Mouse (Mus musculus) WW6 (cell line): ENCODE data around the gene Elk4.
A peak's percentile ranks its signal among the peaks of the same experiment; 100 is the strongest.

ENCODE experiments used
- DNase-seq: peaks from one replicate; pipeline ENCODE4 v3.0.0-alpha.2; 2013; ENCODE audit warnings: low read depth, low spot score

The Elk4 gene

DNA sequence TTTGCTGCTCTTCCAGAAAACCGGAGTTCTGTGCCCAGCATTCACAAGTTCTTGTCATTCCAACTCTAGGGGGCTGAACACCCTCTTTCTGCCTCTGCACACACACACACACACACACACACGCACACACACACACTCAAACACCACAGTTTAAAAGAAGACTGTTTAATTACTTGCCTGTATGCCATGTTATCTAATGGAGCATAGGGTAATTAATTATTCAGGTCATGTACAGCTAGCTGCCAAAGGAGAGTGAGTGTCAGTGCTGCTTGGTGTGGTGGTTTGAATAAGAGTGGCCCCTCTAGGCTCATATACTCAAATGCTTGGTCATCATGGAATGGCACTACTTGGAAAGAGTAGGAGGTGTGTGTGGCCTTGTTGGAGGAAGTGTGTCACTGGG lies 23.6 kb upstream of the Elk4 start:
- DNase-seq, result no peak

DNA sequence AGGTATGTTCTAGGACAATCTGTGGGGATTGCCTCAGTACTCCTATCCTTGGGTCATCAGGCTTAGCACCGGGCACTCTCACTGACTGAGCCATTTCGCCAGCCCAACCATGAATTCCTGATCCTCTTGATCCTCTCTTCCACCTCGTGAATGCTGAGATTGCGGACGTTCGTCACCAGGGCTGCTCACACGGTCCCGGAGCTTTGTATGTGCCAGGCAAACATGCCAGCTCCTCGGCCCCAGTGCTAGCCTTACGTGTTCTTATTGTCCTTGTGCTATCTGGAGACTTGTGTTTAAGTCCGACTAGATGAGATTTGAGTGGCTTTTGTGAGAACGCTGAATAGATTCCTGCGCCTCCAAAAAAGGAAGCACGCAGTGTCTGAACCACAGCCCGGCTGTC lies 20.0 kb upstream of the Elk4 start:
- DNase-seq, result no peak

DNA sequence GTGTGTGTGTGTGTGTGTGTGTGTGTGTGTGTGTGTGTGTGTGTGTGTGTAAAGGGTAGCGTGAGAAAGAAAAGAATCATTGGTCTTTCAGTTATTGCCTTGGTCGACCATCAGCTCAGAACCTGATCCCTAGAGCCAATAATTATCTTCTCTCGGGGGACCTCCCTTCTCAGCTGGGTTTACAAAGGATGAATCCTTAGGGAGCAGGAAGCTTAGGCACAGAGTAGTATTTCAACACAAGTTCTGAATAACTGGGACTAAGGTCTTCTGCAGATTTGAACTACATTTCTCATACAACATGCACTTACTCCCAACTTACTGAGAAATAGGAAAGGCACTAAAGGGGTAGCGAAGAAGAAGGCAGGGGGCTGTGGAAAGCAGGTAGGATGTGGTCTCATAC lies 17.9 kb upstream of the Elk4 start:
- DNase-seq, result no peak

DNA sequence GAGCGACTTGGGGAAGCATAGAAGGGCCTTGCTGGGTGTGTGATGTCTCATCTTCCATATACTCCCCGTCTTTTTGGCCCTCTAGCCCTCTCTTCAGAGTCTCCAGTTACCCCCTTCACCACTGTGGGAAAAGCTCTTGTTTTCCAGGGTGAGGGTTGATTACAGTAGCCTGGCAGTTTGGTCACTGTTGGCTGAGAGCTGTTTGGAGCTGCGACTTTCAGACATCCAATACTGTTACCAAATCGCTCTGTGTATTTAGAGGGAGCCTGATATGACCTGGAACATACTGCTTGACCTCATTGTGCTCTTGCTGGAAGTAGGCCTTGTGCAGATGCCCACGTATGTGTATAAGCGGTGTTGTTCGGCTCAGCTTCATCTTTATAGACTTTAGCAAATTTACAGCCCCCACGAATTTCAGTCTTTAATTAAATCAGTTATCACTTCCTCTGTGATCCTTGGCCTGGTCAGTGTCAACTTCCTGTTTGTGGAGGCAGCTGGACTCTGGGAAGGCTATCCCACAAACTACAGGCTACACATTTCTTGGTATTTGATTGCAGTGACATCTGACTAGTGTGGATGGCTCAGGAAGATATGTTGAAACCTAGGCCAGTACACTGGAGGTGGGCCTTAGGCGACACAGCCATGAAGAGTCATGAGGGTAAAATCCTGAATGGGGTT lies 17.2 kb upstream of the Elk4 start:
- DNase-seq, result no peak

DNA sequence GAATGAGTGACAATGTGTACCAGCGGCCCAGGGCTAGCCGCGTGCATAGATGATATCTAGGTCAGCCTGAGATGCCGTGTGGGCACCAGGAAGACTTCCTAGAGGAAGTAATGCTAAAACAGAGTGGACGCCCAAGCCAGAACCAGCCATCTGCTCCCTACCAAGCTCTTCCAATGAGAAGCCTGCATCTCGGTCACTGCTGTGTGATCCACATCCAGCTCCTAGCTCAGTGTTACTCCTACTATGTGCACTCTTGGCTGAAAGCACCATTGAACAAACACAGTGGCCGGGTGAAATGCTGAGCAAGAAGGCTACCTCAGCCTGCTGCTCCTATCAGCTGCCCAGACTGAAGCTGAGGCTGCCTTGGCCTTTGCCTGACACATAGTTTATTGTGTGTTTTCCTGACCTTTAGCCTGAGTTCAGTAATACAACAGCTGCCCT lies 14.8 kb upstream of the Elk4 start:
- no peak for DNase-seq

DNA sequence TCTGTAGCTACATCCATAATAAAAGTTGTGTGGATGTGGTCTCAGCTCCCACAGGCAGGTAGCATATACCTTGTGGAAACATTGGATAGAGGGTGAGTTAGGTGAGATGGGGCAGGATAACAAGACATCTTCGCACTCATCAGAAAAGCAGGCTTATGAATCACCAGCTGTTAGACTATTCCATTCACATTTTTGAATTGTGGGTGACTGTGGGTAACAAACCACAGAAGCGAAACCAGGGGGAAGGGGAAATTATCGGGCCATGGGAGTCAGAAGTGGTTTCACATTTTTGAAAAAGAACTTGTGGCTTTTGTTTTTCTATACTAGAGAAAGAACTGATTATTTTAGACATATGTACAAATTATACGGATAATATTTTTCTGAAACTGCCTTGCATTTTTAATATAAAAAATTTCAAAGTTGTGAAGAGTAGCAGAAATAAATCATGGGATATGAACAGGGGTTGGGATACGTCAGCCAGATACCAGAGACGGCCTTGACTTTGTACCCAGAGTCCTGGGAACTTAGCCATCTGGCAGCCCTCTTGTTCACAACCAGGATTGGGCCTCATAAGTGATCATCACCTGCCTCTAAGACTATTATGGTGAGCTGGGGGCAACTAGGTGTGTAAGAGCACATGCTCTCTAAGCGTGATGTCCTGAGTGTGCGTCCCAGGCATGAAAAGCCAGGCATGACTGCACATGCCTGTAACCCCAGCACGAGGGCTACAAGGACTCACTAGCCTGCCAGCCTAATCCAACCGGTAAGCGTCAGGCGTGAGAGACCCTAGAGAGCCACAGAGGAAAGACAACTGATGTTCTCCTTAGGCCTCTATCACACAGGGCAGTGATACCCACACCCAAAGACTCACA lies 14.0 kb upstream of the Elk4 start:
- DNase-seq, result no peak

DNA sequence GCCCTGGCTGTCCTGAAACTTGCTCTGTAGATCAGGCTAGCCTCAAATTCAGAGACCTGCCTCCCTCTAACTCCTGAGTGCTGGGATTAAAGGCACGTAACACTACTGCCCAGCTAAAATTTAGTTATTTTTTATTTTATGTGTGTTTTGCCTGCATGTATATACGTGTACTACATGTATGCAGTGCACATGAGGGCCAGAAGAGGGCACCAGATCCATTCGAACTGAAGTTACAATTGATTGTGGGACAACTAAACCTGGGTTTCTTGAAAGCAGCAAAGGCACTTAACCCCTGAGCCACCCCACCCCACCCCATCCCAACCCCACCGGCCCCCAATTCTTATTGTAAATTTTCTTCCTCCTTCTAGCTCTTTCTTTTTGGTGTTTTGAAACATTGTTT lies 12.3 kb upstream of the Elk4 start:
- no peak for DNase-seq

DNA sequence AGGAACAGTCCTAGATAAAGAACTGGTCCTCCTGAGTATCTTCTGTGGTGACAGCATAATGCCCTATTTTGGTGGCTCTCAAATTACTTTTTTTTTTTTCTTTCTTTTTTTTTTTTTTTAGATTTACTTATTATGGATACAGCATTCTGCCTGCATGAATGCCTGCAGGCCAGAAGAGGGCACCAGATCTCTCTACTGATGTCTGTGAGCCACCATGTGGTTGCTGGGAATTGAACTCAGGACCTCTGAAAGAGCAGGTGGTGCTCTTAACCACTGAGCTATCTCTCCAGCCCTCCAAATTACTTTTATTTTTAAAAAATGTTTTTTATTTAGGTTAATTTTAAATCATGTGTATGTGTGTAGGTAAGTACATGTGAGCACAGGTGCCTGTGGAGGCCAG lies 6.9 kb upstream of the Elk4 start:
- DNase-seq, result no peak

DNA sequence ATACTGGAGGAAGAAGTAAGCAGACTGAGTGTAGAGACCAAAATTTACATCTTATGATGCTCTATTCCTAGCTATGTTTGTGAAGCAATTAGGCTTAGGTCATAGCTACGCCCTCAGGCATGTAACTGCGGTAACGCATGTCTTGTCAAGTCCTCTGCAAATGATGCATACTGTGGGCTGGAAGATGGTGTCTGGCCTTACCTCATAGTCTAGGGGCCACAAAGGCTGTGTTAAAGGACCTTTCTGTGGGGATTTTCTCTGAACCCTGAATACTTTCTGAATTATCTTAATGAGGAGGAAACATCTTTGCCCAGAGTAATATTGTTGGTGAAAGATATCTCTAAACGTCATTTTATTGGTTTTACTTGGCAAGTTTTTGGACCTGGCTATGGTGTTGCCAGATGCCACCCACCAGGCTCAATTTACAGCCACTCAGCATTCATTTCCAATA lies 5.5 kb upstream of the Elk4 start:
- no peak for DNase-seq

DNA sequence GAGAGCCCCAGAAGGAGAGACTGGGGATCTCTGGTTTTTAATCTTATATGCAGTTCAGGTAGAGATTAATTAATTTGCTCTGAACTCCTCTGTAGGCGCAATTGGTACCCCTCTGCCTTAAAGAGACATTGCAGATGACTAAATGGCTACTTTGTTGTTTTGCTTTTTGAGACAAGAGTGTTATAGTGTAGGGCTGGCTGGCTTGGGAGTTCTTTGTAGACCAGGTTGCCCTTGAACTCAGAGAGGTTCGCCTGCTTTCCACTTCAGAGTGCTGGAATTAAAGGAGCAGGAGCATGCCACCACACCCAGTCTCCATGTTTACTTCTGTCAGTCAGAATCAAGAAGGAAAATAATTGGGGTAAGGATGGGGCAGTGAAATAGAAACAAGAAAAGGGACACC lies 4.3 kb upstream of the Elk4 start:
- no peak for DNase-seq

DNA sequence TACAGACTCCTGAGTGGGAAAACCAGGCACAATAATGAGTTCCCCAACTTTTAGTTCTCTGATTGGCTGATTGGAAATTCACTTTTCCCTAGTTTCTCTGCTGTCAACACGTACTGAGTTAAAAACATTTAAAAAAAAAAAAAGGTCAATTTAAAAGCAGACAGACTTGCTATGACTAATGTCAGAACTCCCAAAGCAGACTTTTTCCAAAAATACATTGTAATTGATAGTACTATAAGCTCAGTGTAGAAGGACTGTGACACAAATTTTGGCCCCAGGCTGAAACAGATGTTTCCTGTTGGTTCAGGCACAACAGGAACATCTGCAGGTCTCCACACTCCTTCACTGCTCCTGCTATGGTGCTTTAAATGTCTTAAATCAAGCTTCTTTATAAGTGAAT lies 3.6 kb upstream of the Elk4 start:
- no peak for DNase-seq

DNA sequence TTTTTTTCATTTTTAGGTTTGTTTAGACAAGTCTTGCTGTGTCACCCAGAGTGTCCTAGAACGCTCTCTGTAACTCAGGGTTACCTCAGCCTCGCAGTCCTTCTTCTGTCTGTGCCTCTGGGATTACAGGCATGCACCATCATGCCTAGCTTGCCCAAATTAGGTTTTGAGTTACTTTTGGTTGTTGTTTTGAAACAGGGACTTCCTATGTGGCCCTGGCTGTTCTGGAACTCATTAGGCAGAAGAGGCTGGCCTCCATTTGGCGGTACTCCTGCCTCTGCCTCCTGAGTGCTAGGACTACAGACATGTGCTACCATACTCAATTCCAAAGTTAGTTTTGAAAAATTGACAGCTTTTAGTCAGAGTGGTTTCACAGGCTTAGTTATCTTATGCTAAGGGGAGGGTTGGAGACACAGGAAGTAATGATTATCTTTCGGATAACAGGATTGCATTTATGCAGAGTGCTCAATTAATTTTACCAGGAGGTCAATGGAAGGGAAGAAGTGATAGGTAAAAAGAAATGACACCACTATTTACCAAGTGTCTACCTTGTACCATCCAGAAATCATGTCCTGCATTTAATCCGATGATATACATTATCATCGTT lies 2.7 kb upstream of the Elk4 start:
- no peak for DNase-seq

DNA sequence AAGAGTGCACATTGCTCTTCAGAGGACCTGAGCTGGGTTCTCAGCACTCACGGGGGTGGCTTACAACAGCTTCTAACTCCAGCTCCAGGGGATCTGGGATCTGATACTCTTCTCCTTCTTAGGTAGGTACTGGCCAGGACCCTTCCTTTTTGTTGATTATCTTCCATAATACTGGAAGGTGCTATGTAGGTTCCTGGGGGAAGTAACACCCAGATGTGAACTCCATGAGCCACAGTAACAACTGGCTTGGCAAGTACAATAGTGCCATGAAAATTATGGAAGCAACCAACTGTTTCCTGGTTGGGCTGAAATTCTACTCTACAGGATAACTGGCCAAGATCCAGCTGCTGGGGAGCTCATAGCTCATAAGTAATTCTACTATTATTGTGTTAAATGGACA lies 1.9 kb upstream of the Elk4 start:
- DNase-seq, result no peak

DNA sequence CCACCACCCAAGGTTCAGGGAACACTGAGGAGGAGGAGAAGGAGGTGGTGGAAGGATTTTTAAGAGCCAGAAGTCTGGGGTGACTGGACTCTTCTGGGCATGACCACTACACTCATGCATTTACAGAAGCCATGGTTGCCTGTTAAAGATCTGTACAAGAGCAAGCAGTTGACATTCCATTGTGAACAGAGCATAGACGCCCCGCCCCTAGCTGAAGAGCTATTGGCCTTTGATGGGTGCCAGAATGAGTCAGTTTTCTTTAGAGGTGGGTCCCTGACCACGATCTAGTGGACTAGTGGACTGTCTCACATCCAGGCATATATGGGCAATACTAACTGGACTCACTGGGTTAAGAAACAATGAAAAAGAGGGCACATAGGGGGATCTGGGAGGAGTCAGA lies 1.4 kb upstream of the Elk4 start:
- DNase-seq, result no peak

DNA sequence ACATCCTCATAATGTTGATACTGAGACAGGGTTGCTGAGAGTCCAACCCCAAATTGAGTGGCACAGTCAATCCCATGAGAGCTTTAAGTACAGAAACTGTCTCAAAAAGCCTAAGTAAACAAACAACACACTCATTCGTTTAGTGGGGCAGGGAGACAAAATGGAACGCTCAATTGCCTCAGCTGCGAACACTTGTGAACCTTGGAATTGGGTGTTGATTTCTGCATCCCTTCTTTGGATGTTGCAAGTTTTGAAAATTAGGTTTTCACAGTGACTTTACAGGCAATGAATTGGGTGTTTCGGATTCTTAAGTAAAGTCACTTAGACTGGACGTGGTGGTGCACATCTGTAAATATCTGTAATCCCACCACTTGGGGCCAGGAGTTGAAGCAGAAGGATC lies 686 bp upstream of the Elk4 start:
- DNase-seq, result no peak

DNA sequence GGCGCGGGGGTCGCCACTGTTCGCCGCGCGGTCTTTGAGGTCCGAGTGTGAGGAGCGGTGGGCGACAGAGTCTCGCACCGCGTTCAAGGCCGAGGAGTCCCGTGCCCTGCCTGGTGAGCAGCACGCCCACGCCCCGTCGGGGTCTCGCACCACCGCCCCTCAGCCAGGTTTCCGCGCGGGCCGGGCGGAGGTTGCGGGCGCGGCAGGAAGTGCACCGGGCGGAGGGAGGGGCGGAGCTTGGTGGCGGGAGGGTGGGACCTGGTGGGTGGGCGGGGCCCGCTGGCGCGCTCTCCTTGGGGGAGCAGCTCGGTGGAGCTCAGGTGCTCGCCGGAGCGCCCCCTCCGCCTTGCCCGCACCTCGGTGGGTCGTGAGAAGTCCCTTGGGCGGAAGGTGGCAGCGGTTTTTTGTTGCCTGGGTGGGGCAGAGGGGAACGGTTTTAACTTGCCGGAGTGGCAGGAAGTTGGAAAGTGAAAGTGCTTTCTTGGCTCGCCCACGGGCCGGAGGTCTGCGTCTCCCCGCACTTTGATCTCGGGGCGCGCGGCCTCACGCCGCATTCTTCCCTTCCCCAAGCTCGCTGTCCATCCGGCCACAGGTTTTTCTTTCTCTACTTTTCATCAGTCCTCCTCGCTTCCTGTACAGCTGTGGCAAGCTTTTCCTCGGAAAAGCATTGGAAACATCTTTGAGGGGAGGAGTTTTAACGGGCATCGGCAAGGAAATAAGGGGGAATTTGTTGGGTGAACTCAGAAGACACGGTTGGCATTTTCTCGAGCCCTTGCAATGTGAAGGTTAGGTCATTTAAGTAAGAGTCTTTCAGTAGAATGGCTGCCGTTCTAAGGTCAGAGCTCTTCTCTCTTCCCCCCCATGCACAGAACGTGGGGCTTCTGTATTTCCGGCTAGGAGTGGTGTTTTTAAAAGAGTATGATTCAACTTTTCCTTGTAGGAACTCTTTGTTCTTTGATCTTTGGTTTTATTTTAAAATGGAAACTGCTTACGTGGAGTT lies 721 bp downstream of the Elk4 start:
- peak; percentile 72 for DNase-seq

DNA sequence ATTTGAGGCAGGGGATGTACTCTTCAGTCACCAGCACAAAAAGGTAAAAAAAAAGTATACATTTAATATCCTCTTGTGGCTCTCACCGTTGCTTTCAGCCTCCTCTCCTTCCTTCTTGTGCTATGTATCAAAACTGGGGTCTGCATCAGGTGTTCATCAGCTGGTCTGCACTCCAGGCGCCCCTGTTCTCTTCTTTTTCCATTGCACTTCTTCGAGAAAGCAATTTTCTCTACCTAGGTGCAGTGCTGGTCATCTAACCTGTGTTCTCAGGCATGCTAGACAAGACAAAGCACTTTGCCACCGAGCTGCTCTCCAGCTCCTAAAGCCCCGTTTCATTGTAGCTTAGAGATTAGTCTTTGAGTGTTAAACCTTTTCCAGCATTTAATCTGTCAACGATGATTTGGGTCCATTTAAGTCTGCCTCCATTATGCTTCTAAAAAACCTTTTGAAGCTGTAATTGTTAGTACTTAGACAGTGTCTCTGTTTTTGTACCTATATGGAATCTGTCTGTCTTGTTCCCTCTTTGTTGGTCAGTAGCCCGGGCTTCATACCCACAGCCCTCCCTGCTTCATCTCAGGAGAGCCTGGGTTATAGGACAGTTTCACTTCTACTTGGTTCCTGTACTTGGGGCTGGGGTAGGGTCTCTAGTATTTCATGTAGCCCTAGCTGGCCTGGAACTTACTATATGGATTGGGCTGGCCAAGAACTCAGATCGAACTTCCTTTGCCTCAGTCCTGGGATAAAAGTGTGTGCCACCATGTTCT lies 1.7 kb downstream of the Elk4 start:
- DNase-seq, result no peak

DNA sequence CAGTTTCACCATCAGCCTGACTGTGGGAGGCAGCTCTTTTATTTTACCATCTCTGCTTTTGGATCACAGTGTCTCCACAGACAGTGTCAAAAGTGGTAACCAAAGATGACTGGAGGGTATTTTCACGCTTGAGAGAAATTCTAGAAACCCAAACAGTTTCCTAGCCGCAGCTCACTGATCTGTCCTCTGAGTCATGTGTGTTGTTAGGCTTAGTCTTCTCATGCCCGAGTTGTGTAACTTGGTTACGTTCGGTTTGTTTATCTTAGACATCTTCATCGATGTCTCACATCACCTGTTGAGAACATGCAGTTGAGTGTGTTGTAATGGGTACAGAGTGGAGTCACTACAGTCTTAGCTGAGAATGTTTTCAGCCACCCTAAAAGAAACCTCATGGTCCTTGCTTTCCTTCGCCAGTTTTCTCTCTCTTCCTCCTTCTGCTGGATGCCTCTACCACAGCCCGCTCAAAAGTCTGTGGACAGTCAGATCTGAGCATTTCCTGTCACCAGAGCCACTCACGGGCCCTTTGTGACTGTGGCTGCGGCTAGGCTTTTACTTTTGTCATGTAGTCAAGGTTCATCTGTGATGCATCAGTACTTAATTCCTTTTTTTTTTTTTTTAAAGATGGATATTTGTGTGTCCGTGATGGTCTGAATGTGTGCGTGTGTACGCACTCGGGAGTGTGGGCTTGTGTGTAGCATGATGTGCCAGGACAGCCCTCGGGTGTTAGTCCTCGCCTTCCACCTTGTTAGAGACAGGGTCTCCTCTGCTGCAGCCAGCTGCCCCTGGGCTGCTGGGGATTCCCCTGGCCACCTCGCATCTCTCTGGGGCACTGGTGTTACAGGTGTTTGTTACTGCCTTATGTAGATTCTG lies 3.5 kb downstream of the Elk4 start:
- DNase-seq, result no peak

DNA sequence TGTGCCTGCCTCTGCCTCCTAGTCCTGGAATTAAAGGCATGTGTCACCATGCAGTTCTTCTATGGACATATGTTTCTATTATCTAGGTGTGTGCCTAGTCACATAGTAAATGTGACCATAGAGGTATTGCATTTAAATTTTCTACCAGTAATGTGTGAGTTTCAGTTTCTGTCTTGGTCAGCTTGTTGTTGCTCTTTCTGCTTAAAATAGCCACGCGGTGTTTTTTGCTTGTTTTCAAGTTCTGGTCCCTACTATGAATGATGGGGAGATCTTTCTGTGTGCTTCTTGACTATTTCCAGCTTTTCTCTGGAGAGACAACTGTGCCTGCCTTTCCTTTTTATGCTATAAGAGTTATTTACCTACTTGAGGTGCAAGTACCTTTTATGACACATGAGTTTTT lies 4.4 kb downstream of the Elk4 start:
- no peak for DNase-seq

DNA sequence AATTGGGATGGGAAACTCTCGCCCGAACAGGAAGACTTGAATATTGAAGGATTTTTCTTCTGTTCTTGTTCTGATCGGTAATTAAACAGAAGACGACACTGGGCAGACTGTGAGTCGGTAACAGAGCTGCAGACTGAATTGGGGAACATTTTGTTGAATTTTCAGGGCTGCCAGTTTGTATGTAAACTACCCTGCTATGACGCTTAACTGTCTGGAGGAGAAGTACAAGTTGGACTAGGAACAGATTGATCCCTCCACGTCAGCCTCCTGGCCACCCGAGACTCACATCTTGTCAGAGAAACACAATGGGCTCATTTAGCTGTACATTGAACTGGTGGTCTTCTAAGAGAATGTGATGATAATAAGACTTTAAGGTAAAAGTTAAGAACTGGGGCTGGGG lies 5.5 kb downstream of the Elk4 start:
- DNase-seq, result no peak
